Comparison of ENCODE assay signal across 20 mouse cellular contexts in genomic region chr4:117279253-117279642, GRCm38 (mm10). TPM values are rescaled to one million over a fixed set of nuclear protein-coding genes. Genes with fewer than 3 reads are reported as not detected.
"Had no signal": no experiment of that assay in that cellular context is flagged by ENCODE, and none has a peak within 500 bp of the region (broad histone marks: within the 10 kb centered on the region; RNA-seq: fewer than 3 reads in every experiment).

No protein-coding gene starts in this region.

- DNase-seq: kidney, adult 2 months; kidney, postnatal 25 days; left cerebral cortex, postnatal 4 days; liver, embryonic 13.5 days; lung, adult 2 months; lung, postnatal 14 days; lung, postnatal 4 days; right cerebral cortex, adult 18-20 months; right cerebral cortex, postnatal 14 days; spleen, adult 18-20 months; thymus, postnatal 25 days had no signal

- H3K27me3 ChIP-seq: limb, embryonic 12.5 days; limb, embryonic 15.5 days; liver, embryonic 13.5 days; neural tube, embryonic 12.5 days; neural tube, embryonic 15.5 days; stomach, embryonic 15.5 days had no signal

- H3K4me2 ChIP-seq: limb, embryonic 12.5 days; limb, embryonic 15.5 days; liver, embryonic 13.5 days; neural tube, embryonic 12.5 days; neural tube, embryonic 15.5 days; stomach, embryonic 15.5 days had no signal

- H3K9me3 ChIP-seq: limb, embryonic 15.5 days; neural tube, embryonic 15.5 days; stomach, embryonic 15.5 days had no signal

- ATAC-seq: intestine, postnatal 0 days had no signal

- H3K4me3 ChIP-seq: limb, embryonic 12.5 days; limb, embryonic 15.5 days; liver, embryonic 13.5 days; neural tube, embryonic 12.5 days; neural tube, embryonic 15.5 days; stomach, embryonic 15.5 days had no signal

- H3K9ac ChIP-seq: limb, embryonic 12.5 days; limb, embryonic 15.5 days; liver, embryonic 13.5 days; neural tube, embryonic 12.5 days; neural tube, embryonic 15.5 days; stomach, embryonic 15.5 days had no signal

- H3K27ac ChIP-seq: kidney, postnatal 0 days; limb, embryonic 12.5 days; limb, embryonic 15.5 days; liver, embryonic 13.5 days; neural tube, embryonic 12.5 days; neural tube, embryonic 15.5 days; stomach, embryonic 15.5 days had no signal

RNA-seq across cellular contexts. Expression of gene Armh1, which starts 27.3 kb away (rescaled TPM):
- total RNA-seq: megakaryocyte progenitor cell, adult 5-6 weeks; megakaryocyte-erythroid progenitor cell, adult 5-6 weeks had no signal
- polyA plus RNA-seq: liver, embryonic 13.5 days had no signal

RNA-seq across cellular contexts. Expression of gene Tmem53, which starts 27.5 kb away (rescaled TPM):
- total RNA-seq: megakaryocyte-erythroid progenitor cell, adult 5-6 weeks had no signal
